Mouse (Mus musculus) gastrocnemius, postnatal 10 days (tissue): ENCODE measurements around the gene Pgpep1. TPM values are rescaled to one million over a fixed set of nuclear protein-coding genes. Genes with fewer than 3 reads are reported as not detected.

Experiments
- DNase-seq: peaks from one replicate; pipeline ENCODE4 v3.0.0; 2021; ENCODE audit warnings: mixed read lengths
- total RNA-seq, 2 experiments: library from RNA; stranded (reverse); gene quantifications; 2 replicates each; pipeline ENCODE4 v1.2.3; 2021

Pgpep1 gene
- total RNA-seq, 2 experiments from 2014 or later = 22.5 to 23.4 TPM

GRCm38 (mm10) chr8:70691230-70691629 is 31.0 kb upstream of the Pgpep1 start:
- no peak for DNase-seq

DNA sequence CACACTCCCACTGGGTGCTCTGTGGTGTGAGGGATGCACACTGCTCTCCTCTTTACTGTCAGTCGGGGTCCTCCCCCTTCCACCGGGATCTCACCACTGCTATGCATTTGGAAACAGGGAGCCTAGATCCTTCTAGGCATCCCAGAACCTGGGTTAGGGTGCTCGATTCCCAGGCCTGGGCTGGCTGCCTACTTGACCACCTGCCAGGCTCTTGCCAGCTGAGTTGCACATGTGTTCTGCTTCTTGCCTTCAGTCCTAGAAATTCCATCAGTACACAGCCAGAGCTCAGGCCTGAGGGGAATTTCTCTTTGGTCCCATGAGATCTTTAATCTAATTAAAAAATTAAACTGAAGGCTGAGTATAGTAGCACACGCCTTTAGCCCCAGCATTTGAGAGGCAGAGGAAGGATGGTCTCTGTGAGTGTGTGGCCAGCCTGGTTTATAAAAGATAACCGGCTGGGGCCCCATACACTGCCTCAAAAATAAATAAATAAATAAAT is 29.8 kb upstream of the Pgpep1 start:
- no peak for DNase-seq

GRCm38 (mm10) chr8:70688136-70688535 is 27.9 kb upstream of the Pgpep1 start:
- DNase-seq = no peak

DNA sequence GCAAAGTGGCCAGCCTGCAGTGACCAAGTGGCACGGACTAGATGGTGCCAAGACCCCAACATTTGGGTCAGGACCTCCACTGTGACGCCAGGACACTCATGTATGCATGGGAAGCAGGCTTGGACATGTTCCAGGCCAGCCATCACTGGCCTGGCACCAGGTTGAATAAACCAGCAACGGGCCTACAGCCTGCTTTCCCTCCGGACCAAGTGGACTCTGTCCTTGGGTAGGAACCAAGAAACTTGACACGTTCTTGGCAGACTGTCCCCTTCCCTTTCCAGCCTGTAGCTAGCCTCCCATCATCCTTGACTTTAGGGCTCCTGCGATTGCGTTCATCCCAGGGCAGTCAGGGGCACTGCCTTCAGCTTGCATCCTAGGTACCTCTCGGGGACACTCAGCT is 27.4 kb upstream of the Pgpep1 start:
- peak; percentile 76 for DNase-seq

DNA sequence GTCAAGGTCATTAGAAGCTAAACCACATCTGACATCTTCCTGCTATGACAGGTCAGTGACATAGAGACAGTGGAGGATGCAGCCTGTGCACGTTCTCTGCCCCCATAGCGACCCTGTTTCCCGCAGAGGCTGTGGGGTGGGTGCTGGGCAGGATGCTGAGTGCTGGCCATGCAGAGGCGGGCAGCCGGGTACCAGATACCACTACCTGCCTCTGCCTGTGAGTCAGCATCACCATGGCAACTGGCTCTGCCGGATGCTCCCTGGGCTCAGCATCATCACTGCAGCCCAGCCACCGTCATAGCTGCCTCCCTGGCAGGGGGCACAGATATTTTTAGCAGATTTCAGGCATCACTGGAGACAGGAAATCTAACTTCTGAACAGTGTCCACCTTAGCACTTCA is 24.1 kb upstream of the Pgpep1 start:
- DNase-seq = no peak

DNA sequence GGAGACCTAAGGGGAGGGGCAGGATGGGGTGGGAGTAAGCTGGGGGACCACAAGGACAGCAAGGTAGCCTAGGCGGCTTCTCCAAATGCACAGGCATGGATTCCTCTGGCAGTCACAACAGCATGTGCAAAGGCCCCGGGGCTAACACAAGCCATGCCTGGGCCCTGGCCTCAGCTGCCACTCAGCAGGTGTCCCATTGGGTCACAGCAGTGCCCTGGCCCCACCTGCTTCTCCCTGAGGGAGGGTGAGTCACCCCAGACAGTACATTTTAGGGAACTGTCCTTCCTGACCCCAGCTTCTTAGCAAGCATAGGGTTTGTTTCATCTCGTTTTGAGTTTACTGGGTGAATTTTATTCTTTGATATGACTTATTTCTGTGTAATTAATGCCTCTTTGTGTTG is 22.5 kb upstream of the Pgpep1 start:
- no peak for DNase-seq

GRCm38 (mm10) chr8:70682193-70682592 is 22.0 kb upstream of the Pgpep1 start:
- peak; percentile 74 for DNase-seq

- DNase-seq = no peak
Measured at GRCm38 (mm10) chr8:70681410-70681809, 21.2 kb upstream of the Pgpep1 start.

GRCm38 (mm10) chr8:70680039-70680438 is 19.9 kb upstream of the Pgpep1 start:
- no peak for DNase-seq

- no peak for DNase-seq
Measured at GRCm38 (mm10) chr8:70679404-70679803, 19.2 kb upstream of the Pgpep1 start.

GRCm38 (mm10) chr8:70678679-70679078 is 18.5 kb upstream of the Pgpep1 start:
- no peak for DNase-seq

DNA sequence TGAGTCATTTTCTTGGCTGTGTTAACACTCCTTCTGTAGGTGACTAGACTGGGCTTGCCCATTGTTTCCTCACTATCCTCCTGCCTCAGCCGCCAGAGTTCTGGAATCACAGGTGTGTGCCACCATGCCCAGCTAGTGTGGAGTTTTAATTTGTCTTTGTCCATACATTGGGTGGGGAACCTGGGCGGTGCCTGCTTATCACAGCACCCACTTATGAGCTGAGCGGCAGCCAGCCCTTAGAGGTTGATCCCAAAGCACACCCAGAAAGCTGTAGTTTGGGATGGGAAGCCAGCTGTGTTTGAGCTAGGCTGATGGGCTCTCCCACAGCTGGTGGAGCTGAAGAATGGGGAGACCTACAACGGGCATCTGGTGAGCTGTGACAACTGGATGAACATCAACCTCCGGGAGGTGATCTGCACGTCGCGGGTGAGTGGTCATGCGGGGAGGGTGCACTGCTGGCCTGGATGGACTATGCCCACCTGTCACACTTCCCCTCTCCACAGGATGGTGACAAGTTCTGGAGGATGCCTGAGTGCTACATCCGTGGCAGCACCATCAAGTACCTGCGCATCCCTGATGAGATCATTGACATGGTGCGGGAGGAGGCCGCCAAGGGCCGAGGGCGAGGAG is 17.4 kb upstream of the Pgpep1 start:
- no peak for DNase-seq

GRCm38 (mm10) chr8:70675336-70675735 is 15.1 kb upstream of the Pgpep1 start:
- DNase-seq = no peak

DNA sequence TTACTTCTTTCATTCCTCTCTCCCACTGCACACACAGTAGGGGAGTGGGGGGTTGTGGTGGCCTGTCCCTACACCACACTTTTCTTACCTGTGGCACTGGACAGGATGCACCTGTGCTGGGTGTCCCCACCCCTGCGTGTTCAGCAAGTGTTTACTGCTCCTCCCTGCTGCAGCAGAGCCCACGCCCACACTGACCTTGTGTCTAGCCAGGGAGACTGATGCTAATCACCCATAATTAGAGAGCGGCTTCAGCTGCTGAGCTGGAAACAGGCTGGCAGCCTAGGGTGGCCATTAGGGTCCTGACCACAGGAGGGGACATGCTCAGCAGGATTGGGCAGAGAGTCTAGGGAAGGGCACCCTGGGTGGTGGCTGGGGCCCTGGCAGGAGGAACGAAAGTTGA is 14.5 kb upstream of the Pgpep1 start:
- DNase-seq = no peak

- no peak for DNase-seq
Measured at GRCm38 (mm10) chr8:70674109-70674508, 13.9 kb upstream of the Pgpep1 start.

DNA sequence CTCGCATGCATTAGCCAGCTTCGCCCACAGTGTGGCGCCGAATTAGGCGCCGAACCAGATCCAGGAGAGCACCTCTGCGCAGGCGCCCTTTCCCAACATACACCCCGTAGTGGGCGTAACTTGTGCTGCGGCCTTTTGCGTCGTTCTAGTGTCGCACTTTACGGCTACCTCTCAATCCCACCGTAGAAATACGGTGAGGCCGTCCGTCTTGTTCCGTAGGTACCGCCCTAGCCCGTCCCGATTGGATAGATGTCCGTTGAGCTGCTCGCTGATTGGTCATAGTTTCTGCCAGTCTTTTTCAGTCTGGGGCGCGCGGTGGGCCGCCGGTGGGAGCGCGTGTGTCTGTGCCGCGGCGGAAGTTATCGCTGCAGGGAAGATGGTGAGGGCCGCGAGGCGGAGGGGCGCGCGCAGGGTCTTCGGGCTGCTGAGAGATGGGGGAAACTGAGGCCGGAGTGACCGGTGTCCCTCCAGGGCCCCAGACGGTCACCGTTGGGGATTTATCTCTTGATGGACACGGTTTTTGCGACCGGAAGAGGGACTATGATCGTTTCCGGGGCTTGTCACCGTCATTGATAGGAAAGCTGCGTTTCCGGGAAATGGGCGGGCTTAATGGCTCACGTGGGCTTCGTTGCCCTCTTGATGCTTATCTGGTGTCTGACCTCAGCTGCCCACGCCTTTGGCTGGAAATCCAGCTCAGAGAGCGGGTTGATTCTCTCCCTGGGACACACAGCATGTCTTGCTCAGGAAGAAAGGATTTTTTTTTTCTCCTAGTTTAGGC is 13.1 kb upstream of the Pgpep1 start, which contains the start of gene Lsm4:
Gene Lsm4 (plus strand): TSS at position 170 of the 778 bp plus-strand sequence.
- DNase-seq = peak; percentile 93

DNA sequence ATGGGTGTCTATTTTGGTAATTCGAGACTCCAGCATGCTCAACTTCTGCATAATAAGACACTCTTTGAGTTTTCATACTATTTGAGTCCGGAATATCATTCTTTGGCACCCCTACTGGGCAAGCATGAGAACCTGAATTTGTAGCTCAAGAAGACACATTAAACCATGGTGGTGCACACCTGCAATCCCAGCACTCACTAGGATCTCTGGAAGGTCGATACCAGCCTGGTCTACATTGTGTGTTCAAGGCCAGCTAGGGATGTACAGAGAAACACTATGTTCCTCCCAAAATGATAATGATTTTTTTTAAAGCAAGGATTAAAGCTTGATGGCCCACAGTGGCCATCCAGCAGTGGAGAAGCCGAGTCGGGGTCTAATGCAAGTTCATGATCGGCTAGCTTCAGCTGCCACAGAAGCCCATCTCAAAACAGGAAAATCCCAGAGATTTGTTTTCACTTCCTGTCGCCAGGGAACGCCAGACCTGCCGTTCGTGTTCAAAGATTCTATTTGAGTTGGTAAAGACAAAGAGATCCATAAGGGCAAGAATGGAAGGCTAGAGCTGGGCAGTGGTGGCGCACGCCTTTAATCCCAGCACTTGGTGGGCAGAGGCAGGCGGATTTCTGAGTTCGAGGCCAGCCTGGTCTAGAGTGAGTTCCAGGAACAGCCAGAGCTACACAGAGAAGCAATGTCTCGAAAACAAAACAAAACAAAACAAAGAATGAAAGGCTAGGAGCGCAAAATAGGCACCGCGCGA is 12.3 kb upstream of the Pgpep1 start:
- DNase-seq = no peak

GRCm38 (mm10) chr8:70671615-70672324 is 11.6 kb upstream of the Pgpep1 start:
- DNase-seq = peak; percentile 57

DNA sequence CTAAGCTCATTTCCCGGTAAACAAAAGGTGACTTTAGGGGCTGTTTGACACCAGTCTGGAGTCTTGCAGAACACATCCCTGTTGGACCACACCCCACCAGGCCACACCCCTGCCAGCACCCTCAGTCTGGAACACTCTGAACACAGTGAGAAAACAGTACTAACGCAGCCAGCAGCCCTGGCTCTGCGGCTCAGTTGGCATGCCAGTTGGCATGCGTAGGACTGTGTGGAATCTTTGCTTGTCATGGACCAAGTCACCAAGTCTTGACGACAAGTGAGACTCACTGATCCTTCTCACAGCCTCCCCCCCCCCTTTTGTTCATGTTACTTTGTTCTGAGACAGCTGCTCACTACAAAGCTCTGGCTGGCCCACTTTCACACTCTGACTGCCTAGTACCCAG is 6.9 kb upstream of the Pgpep1 start:
- DNase-seq = peak; percentile 57

DNA sequence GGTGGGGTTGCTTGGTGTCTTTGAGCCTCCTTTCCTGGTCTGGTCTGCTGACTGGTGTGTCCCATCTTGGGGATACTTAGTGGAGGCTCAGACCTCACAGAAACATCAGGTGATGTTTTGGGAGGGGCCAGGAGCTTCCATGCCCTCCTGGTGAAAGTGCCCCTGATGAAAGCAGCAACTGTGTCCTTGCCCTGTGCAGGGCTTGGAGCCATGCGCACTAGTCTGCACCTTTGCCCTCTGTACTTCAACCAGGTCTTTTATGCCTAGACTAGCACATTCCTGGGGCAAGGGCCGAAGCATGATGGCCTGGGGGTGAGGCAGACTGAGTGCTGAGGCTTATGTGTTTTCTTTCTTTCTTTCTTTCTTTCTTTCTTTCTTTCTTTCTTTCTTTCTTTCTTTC is 5.4 kb upstream of the Pgpep1 start:
- DNase-seq = no peak

GRCm38 (mm10) chr8:70664631-70665030 is 4.4 kb upstream of the Pgpep1 start:
- DNase-seq = no peak

GRCm38 (mm10) chr8:70663691-70664090 is 3.5 kb upstream of the Pgpep1 start:
- no peak for DNase-seq
